In the genomic region with DNA sequence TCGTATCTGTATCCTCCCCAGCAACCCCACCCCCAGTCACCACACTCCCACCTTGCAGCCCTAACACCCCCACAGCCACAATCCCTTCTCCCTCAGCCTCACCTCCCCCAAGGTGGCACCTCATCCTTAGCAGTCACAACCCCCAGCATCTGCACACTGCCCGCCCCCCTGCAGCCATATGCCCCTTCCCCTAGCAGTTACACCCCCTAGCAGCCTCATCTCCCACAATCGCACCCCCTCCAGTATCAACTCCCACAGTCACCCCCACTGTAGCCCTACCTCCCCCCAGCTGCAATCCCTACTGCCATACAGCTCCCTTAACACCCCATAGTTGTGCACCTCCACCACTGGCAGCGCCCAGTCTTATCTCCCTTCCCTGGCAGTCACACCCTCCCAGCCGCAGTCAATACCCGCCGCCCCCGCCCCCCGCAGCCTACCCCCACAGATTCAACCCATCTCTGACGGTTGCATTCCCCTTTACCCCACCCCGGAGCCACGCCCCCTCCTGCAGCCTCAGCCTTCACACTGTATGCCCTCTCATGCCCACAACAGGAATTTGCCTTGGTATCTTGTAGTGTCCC, we compare ENCODE assay signal across 17 mouse cellular contexts. TPM values are rescaled to one million over a fixed set of nuclear protein-coding genes. Genes with fewer than 3 reads are reported as not detected.
DNase-seq lines count a peak whose midpoint lies in the region; ATAC-seq lines count a peak whose summit lies in the region.
"Had no signal": no experiment of that assay in that cellular context is flagged by ENCODE, and none has a peak within 500 bp of the region (broad histone marks: within the 10 kb centered on the region; RNA-seq: fewer than 3 reads in every experiment).

No protein-coding gene starts in this region.

- peak; percentile 48 for DNase-seq in forebrain, embryonic 11.5 days (ENCODE audit: low spot score)
- DNase-seq in forebrain, embryonic 14.5 days (ENCODE audit: low spot score), result no peak
- peak; percentile 3 for DNase-seq in kidney, postnatal 10 days
- peak; percentile 22 for DNase-seq in thymus, postnatal 4 days
- no peak for DNase-seq in thymus, postnatal 36 days
- peak; percentile 3 for DNase-seq in testis, postnatal 14 days (ENCODE audit: low spot score)
- DNase-seq in kidney, postnatal 14 days, result no peak
- DNase-seq: adrenal gland, postnatal 25 days; kidney, adult 8-10 months; lung, postnatal 10 days; thymus, postnatal 14 days had no signal

- H3K9me3 ChIP-seq in forebrain, embryonic 11.5 days (ENCODE audit: control insufficient read depth, low read length), result no peaks in the 10 kb centered on the region
- no peaks in the 10 kb centered on the region for H3K9me3 ChIP-seq in forebrain, embryonic 14.5 days (replicated peaks; ENCODE audit: control insufficient read depth, low read length)
- no peaks in the 10 kb centered on the region for H3K9me3 ChIP-seq in kidney, embryonic 14.5 days (ENCODE audit: control insufficient read depth, low read length)
- H3K9me3 ChIP-seq: heart, embryonic 15.5 days; limb, embryonic 13.5 days had no signal

- H3K36me3 ChIP-seq in forebrain, embryonic 11.5 days (ENCODE audit: control insufficient read depth, insufficient read depth, low read length), result no peaks in the 10 kb centered on the region
- peaks cover 4% of the 10 kb centered on the region for H3K36me3 ChIP-seq in forebrain, embryonic 14.5 days (ENCODE audit: control insufficient read depth, insufficient read depth, low read length)
- no peaks in the 10 kb centered on the region for H3K36me3 ChIP-seq in kidney, embryonic 14.5 days (ENCODE audit: control insufficient read depth, insufficient read depth, low read length)
- H3K36me3 ChIP-seq: heart, embryonic 15.5 days; limb, embryonic 13.5 days had no signal

- no peaks in the 10 kb centered on the region for H3K4me1 ChIP-seq in forebrain, embryonic 11.5 days (replicated peaks; ENCODE audit: control insufficient read depth, insufficient read depth, low read length)
- H3K4me1 ChIP-seq in forebrain, embryonic 14.5 days (ENCODE audit: control insufficient read depth, insufficient read depth, low read length), result no peaks in the 10 kb centered on the region
- H3K4me1 ChIP-seq in kidney, embryonic 14.5 days (ENCODE audit: control insufficient read depth, insufficient read depth, low read length), result no peaks in the 10 kb centered on the region

- H3K9ac ChIP-seq in forebrain, embryonic 11.5 days (ENCODE audit: low read length), result no peak overlapping the region
- H3K9ac ChIP-seq in forebrain, embryonic 14.5 days (ENCODE audit: low read length), result no peak overlapping the region
- H3K9ac ChIP-seq in kidney, embryonic 14.5 days (ENCODE audit: low read depth, low read length), result no peak overlapping the region
- H3K9ac ChIP-seq: heart, embryonic 15.5 days; limb, embryonic 13.5 days had no signal

- H3K4me2 ChIP-seq in forebrain, embryonic 11.5 days (ENCODE audit: low read depth, low read length, severe bottlenecking), result no peak overlapping the region
- H3K4me2 ChIP-seq in forebrain, embryonic 14.5 days (ENCODE audit: low read length), result no peak overlapping the region
- no peak overlapping the region for H3K4me2 ChIP-seq in kidney, embryonic 14.5 days (replicated peaks; ENCODE audit: low read depth, low read length)
- H3K4me2 ChIP-seq: heart, embryonic 15.5 days; limb, embryonic 13.5 days had no signal

- 63% methylated on average over 12 of the region's 12 CpGs for WGBS in forebrain, embryonic 11.5 days
- 55% methylated on average over 12 of the region's 12 CpGs for WGBS in forebrain, embryonic 14.5 days
- 51% methylated on average over 12 of the region's 12 CpGs for WGBS in kidney, embryonic 14.5 days

- H3K4me3 ChIP-seq in forebrain, embryonic 11.5 days (ENCODE audit: low read depth, low read length), result no peak overlapping the region
- no peak overlapping the region for H3K4me3 ChIP-seq in forebrain, embryonic 14.5 days (ENCODE audit: low read depth, low read length)
- H3K4me3 ChIP-seq in kidney, embryonic 14.5 days (ENCODE audit: low read length), result no peak overlapping the region
- H3K4me3 ChIP-seq: heart, embryonic 15.5 days; limb, embryonic 13.5 days; myocyte had no signal

- no peak overlapping the region for H3K27ac ChIP-seq in forebrain, embryonic 11.5 days (ENCODE audit: low read depth, low read length)
- H3K27ac ChIP-seq in forebrain, embryonic 14.5 days (ENCODE audit: low read depth, low read length), result no peak overlapping the region
- H3K27ac ChIP-seq in kidney, embryonic 14.5 days (ENCODE audit: low read depth, low read length), result no peak overlapping the region
- H3K27ac ChIP-seq: heart, embryonic 15.5 days; hindbrain, postnatal 0 days; limb, embryonic 13.5 days had no signal

- peaks cover 65% of the 10 kb centered on the region for H3K27me3 ChIP-seq in forebrain, embryonic 11.5 days (ENCODE audit: control insufficient read depth, insufficient read depth, low read length)
- peaks cover 55% of the 10 kb centered on the region for H3K27me3 ChIP-seq in forebrain, embryonic 14.5 days (replicated peaks; ENCODE audit: control insufficient read depth, insufficient read depth, low read length)
- peaks cover 90% of the 10 kb centered on the region for H3K27me3 ChIP-seq in kidney, embryonic 14.5 days (ENCODE audit: control insufficient read depth, insufficient read depth, low read length)

- no peak for ATAC-seq in forebrain, embryonic 11.5 days (replicated peaks; ENCODE audit: low FRiP score)
- ATAC-seq in forebrain, embryonic 14.5 days, result no peak
- no peak for ATAC-seq in kidney, embryonic 14.5 days (ENCODE audit: low FRiP score, low TSS enrichment)
- ATAC-seq: activated CD4-positive, CD25-positive, alpha-beta regulatory T cell, adult 4 months; hindbrain, postnatal 0 days had no signal

RNA-seq across cellular contexts. Expression of gene Nfic, which starts 1.6 kb away (rescaled TPM):
- polyA plus RNA-seq in forebrain, embryonic 11.5 days (2014; fragmentation: Nextera tagmentation; extraction: Ambion mirVana), result 10.5 and 10.8 TPM in 2 replicates
- 16.6 and 17.9 TPM in 2 replicates for polyA plus RNA-seq in forebrain, embryonic 14.5 days (2014; fragmentation: Nextera tagmentation; extraction: Ambion mirVana)
- polyA plus RNA-seq in kidney, embryonic 14.5 days (2014; fragmentation: Nextera tagmentation; extraction: Ambion mirVana), result 47.3 and 59.0 TPM in 2 replicates

RNA-seq across cellular contexts. Expression of gene Celf5, which starts 25.4 kb away (rescaled TPM):
- 9.7 and 19.6 TPM in 2 replicates for polyA plus RNA-seq in forebrain, embryonic 11.5 days (2014; fragmentation: Nextera tagmentation; extraction: Ambion mirVana)
- 57.9 and 69.6 TPM in 2 replicates for polyA plus RNA-seq in forebrain, embryonic 14.5 days (2014; fragmentation: Nextera tagmentation; extraction: Ambion mirVana)
- 0.28 and 0.36 TPM in 2 replicates for polyA plus RNA-seq in kidney, embryonic 14.5 days (2014; fragmentation: Nextera tagmentation; extraction: Ambion mirVana)

RNA-seq across cellular contexts. Expression of gene Ncln, which starts 39.1 kb away (rescaled TPM):
- polyA plus RNA-seq in forebrain, embryonic 11.5 days (2014; fragmentation: Nextera tagmentation; extraction: Ambion mirVana), result 71.8 and 72.3 TPM in 2 replicates
- 36.8 and 52.0 TPM in 2 replicates for polyA plus RNA-seq in forebrain, embryonic 14.5 days (2014; fragmentation: Nextera tagmentation; extraction: Ambion mirVana)
- 59.1 and 76.6 TPM in 2 replicates for polyA plus RNA-seq in kidney, embryonic 14.5 days (2014; fragmentation: Nextera tagmentation; extraction: Ambion mirVana)

RNA-seq across cellular contexts. Expression of gene S1pr4, which starts 42.9 kb away (rescaled TPM):
- polyA plus RNA-seq in forebrain, embryonic 11.5 days (2014; fragmentation: Nextera tagmentation; extraction: Ambion mirVana), result 0.36 and 0.68 TPM in 2 replicates
- 0.26 and 0.53 TPM in 2 replicates for polyA plus RNA-seq in forebrain, embryonic 14.5 days (2014; fragmentation: Nextera tagmentation; extraction: Ambion mirVana)
- 0.41 and 0.54 TPM in 2 replicates for polyA plus RNA-seq in kidney, embryonic 14.5 days (2014; fragmentation: Nextera tagmentation; extraction: Ambion mirVana)
- polyA plus RNA-seq: myocyte had no signal

Comparison
In these comparisons a context has a peak if more than half of its experiments do, and no peak if none do; other contexts are left out.
1. DNase-seq: peak in forebrain, embryonic 11.5 days (single experiment), kidney, postnatal 10 days (single experiment), thymus, postnatal 4 days (single experiment) and testis, postnatal 14 days (single experiment); none in forebrain, embryonic 14.5 days (single experiment), thymus, postnatal 36 days (0 of 2) and kidney, postnatal 14 days (single experiment).